15 mouse cellular contexts compared by ENCODE assay signal in the genomic region with DNA sequence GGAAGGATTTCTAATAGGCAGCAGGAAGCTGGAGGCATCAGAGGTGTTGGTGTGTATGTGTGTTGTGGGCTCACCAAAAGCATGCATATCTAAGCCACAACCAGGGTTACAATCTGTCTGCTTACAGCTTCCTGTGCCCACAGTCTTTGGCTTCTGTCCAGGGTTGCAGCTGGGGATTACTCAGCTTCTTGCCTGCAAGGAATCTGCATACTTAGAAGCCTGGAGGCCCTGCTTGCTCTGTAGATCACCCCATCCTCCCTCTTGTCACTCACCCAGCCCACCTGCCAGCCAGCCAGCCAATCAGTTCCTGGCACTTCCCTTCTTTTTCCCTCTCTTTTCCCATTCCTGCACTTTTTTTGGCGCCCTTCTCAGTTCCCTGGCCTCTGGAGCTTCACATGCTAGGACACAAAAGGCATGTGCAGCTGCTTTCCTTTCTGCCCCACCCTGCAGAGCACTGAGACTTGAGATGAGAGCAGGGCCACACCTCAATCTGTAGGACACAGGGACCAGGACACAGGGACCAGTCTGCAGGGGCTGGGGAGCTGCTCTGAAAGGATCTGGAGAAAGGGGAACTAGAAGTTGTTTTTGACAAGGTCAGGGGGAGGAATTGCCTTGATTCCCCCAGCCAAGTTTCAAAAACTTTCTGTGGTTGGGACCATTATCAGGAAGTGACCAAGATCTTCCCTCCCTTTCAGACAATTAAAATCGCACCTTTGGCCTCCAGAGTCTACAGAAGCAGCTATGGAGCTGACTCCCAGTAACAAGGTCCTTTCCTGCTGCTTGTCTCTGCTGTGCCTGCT. TPM values are rescaled to one million over a fixed set of nuclear protein-coding genes. Genes with fewer than 3 reads are reported as not detected.
DNase-seq lines count a peak whose midpoint lies in the region; ATAC-seq and TF ChIP-seq lines count a peak whose summit lies in the region.
"Not testable (repeated sequence)": the region's sequence is repeated elsewhere in the genome, so short reads cannot be mapped to it uniquely, and the experiment has no call there.
"Had no signal": no experiment of that assay in that cellular context is flagged by ENCODE, and none has a peak within 500 bp of the region (broad histone marks: within the 10 kb centered on the region; RNA-seq: fewer than 3 reads in every experiment).

No protein-coding gene starts in this region.

- H3K4me3 ChIP-seq in G1E (ENCODE audit: low read depth, low read length); forebrain, embryonic 13.5 days; hindbrain, embryonic 16.5 days (ENCODE audit: low read length); kidney, embryonic 16.5 days (ENCODE audit: low read length); lung, embryonic 16.5 days (ENCODE audit: low read length); midbrain, embryonic 14.5 days (replicated peaks; ENCODE audit: low read depth, low read length): not testable (repeated sequence)

- not testable (repeated sequence) for TF ChIP-seq CTCF in G1E (IDR thresholded peaks at IDR 0.05; ENCODE audit: low read depth, low read length)

- not testable (repeated sequence) for H3K9ac ChIP-seq in forebrain, embryonic 13.5 days; hindbrain, embryonic 16.5 days (ENCODE audit: low read depth, low read length); kidney, embryonic 16.5 days (replicated peaks; ENCODE audit: low read length); lung, embryonic 16.5 days (ENCODE audit: low read length); midbrain, embryonic 14.5 days (replicated peaks; ENCODE audit: low read length)

- ATAC-seq in G1E (ENCODE audit: extremely low read depth, insufficient number of reproducible peaks, low FRiP score, poor library complexity, severe bottlenecking) = peak; percentile 28; the same call in 1 of the 2 replicates
- peak; percentile 91 for ATAC-seq in forebrain, embryonic 13.5 days
- peak; percentile 94 for ATAC-seq in granulocyte monocyte progenitor cell, adult 5-6 weeks (replicated peaks; ENCODE audit: poor library complexity, severe bottlenecking)
- 0 out of 2 replicates have a peak, but pooled peaks have one; percentile 63 for ATAC-seq in hindbrain, embryonic 16.5 days
- 0 out of 2 replicates have a peak, but pooled peaks have one; percentile 42 for ATAC-seq in kidney, embryonic 16.5 days (ENCODE audit: low FRiP score, low TSS enrichment)
- peak; percentile 76 for ATAC-seq in lung, embryonic 16.5 days (ENCODE audit: low read depth)
- peak; percentile 82 for ATAC-seq in midbrain, embryonic 14.5 days (ENCODE audit: low FRiP score, low TSS enrichment)

- not testable (repeated sequence) for H3K9me3 ChIP-seq in G1E (replicated peaks); forebrain, embryonic 13.5 days (replicated peaks); hindbrain, embryonic 16.5 days (ENCODE audit: control insufficient read depth, low read length); kidney, embryonic 16.5 days (ENCODE audit: low read length); lung, embryonic 16.5 days (ENCODE audit: control insufficient read depth, low read length); midbrain, embryonic 14.5 days (ENCODE audit: control insufficient read depth, low read length)

- H3K4me2 ChIP-seq in forebrain, embryonic 13.5 days; hindbrain, embryonic 16.5 days (ENCODE audit: low read length); kidney, embryonic 16.5 days (replicated peaks; ENCODE audit: low read depth, low read length); lung, embryonic 16.5 days (ENCODE audit: low read depth, low read length); midbrain, embryonic 14.5 days (ENCODE audit: low read length): not testable (repeated sequence)

- whole genome bisulfite sequencing in forebrain, embryonic 13.5 days = no CpG with 5 or more reads among the region's 2 CpGs
- WGBS in hindbrain, embryonic 16.5 days = no CpG with 5 or more reads among the region's 2 CpGs
- WGBS in kidney, embryonic 16.5 days = no CpG with 5 or more reads among the region's 2 CpGs
- WGBS in lung, embryonic 16.5 days = no CpG with 5 or more reads among the region's 2 CpGs
- WGBS in midbrain, embryonic 14.5 days = no CpG with 5 or more reads among the region's 2 CpGs

- H3K27ac ChIP-seq in forebrain, embryonic 13.5 days; hindbrain, embryonic 16.5 days (ENCODE audit: low read depth, low read length); kidney, embryonic 16.5 days (ENCODE audit: low read length); lung, embryonic 16.5 days (ENCODE audit: low read length); midbrain, embryonic 14.5 days (replicated peaks; ENCODE audit: low read depth, low read length): not testable (repeated sequence)

- DNase-seq in G1E (ENCODE audit: low spot score); midbrain, embryonic 14.5 days: not testable (repeated sequence)

- H3K27me3 ChIP-seq in G1E (ENCODE audit: insufficient read depth, low read length); forebrain, embryonic 13.5 days; hindbrain, embryonic 16.5 days (replicated peaks; ENCODE audit: control insufficient read depth, insufficient read depth, low read length); kidney, embryonic 16.5 days (ENCODE audit: insufficient read depth, low read length); lung, embryonic 16.5 days (ENCODE audit: control insufficient read depth, insufficient read depth, low read depth, low read length); midbrain, embryonic 14.5 days (ENCODE audit: control insufficient read depth, insufficient read depth, low read length): not testable (repeated sequence)

- not testable (repeated sequence) for H3K36me3 ChIP-seq in G1E (replicated peaks); forebrain, embryonic 13.5 days (ENCODE audit: poor library complexity, severe bottlenecking); hindbrain, embryonic 16.5 days (ENCODE audit: control insufficient read depth, insufficient read depth, low read length); kidney, embryonic 16.5 days (ENCODE audit: insufficient read depth, low read length); lung, embryonic 16.5 days (ENCODE audit: control insufficient read depth, insufficient read depth, low read length); midbrain, embryonic 14.5 days (ENCODE audit: control insufficient read depth, insufficient read depth, low read length)

- not testable (repeated sequence) for H3K4me1 ChIP-seq in G1E (ENCODE audit: insufficient read depth, low read depth, low read length); forebrain, embryonic 13.5 days; hindbrain, embryonic 16.5 days (ENCODE audit: control insufficient read depth, insufficient read depth, low read depth, low read length); kidney, embryonic 16.5 days (ENCODE audit: insufficient read depth, low read length); lung, embryonic 16.5 days (replicated peaks; ENCODE audit: control insufficient read depth, insufficient read depth, low read length); midbrain, embryonic 14.5 days (ENCODE audit: control insufficient read depth, insufficient read depth, low read length)

RNA-seq across cellular contexts. Expression of a gene that starts 44.6 kb away (rescaled TPM):
- total RNA-seq in G1E (2014; fragmentation: Nextera tagmentation) (5.9 and 6.8 TPM in 2 replicates), G1E (2017) (1.3 and 1.5 TPM in 2 replicates)
- not detected in 2 replicates for polyA plus RNA-seq in G1E (2012)
- 0.61 and 0.81 TPM in 2 replicates for polyA plus RNA-seq in forebrain, embryonic 13.5 days (2015; fragmentation: Nextera tagmentation; extraction: Ambion mirVana)
- not detected in 2 replicates for total RNA-seq in granulocyte monocyte progenitor cell, adult 5-6 weeks (2014; fragmentation: Nextera tagmentation)
- not detected in 2 replicates for total RNA-seq in granulocyte monocyte progenitor cell, adult 5-6 weeks (2017)
- polyA plus RNA-seq in hindbrain, embryonic 16.5 days (2015; fragmentation: Nextera tagmentation; extraction: Ambion mirVana) = 0.15 and 0.24 TPM in 2 replicates
- polyA plus RNA-seq in kidney, embryonic 16.5 days (2015; fragmentation: Nextera tagmentation; extraction: Ambion mirVana) = 1.5 and 1.7 TPM in 2 replicates
- 0.99 and 1.6 TPM in 2 replicates for polyA plus RNA-seq in lung, embryonic 16.5 days (2015; fragmentation: Nextera tagmentation; extraction: Ambion mirVana)
- polyA plus RNA-seq in midbrain, embryonic 14.5 days (2014; fragmentation: Nextera tagmentation; extraction: Ambion mirVana) = 0.40 and 0.76 TPM in 2 replicates
- total RNA-seq: gastrocnemius, postnatal 14 days; heart, adult 18-20 months; heart, postnatal 10 days; layer of hippocampus, postnatal 14 days; megakaryocyte-erythroid progenitor cell, adult 5-6 weeks had no signal
- polyA plus RNA-seq: liver, adult 2 months; liver, embryonic 16.5 days had no signal

RNA-seq across cellular contexts. Expression of a gene that starts 44.6 kb away (rescaled TPM):
- total RNA-seq in G1E (2014; fragmentation: Nextera tagmentation) = not detected in 2 replicates
- 0.23 and 0.27 TPM in 2 replicates for total RNA-seq in G1E (2017)
- 0.03 TPM in 1 of 2 replicates, not detected in the other for polyA plus RNA-seq in G1E (2012)
- polyA plus RNA-seq in forebrain, embryonic 13.5 days (2015; fragmentation: Nextera tagmentation; extraction: Ambion mirVana) = 2.5 and 2.8 TPM in 2 replicates
- total RNA-seq in granulocyte monocyte progenitor cell, adult 5-6 weeks (2014; fragmentation: Nextera tagmentation) = 0.97 TPM in 1 of 2 replicates, not detected in the other
- 0.65 and 1.5 TPM in 2 replicates for total RNA-seq in granulocyte monocyte progenitor cell, adult 5-6 weeks (2017)
- polyA plus RNA-seq in hindbrain, embryonic 16.5 days (2015; fragmentation: Nextera tagmentation; extraction: Ambion mirVana) = 0.30 and 0.85 TPM in 2 replicates
- 12.5 and 13.1 TPM in 2 replicates for polyA plus RNA-seq in kidney, embryonic 16.5 days (2015; fragmentation: Nextera tagmentation; extraction: Ambion mirVana)
- polyA plus RNA-seq in lung, embryonic 16.5 days (2015; fragmentation: Nextera tagmentation; extraction: Ambion mirVana) = 9.0 and 10.8 TPM in 2 replicates
- polyA plus RNA-seq in midbrain, embryonic 14.5 days (2014; fragmentation: Nextera tagmentation; extraction: Ambion mirVana) = 0.31 and 1.3 TPM in 2 replicates
- total RNA-seq: layer of hippocampus, postnatal 14 days; left cerebral cortex, adult 8-10 months; megakaryocyte-erythroid progenitor cell, adult 5-6 weeks had no signal

RNA-seq across cellular contexts. Expression of a gene that starts 53.9 kb away (rescaled TPM):
- total RNA-seq in G1E (2014; fragmentation: Nextera tagmentation) = 4.2 TPM in 1 of 2 replicates, not detected in the other
- total RNA-seq in G1E (2017) = 2.6 and 3.5 TPM in 2 replicates
- polyA plus RNA-seq in G1E (2012) = 0.34 and 0.40 TPM in 2 replicates
- 8.9 and 10.3 TPM in 2 replicates for polyA plus RNA-seq in forebrain, embryonic 13.5 days (2015; fragmentation: Nextera tagmentation; extraction: Ambion mirVana)
- 3.1 and 16.4 TPM in 2 replicates for total RNA-seq in granulocyte monocyte progenitor cell, adult 5-6 weeks (2014; fragmentation: Nextera tagmentation)
- total RNA-seq in granulocyte monocyte progenitor cell, adult 5-6 weeks (2017) = 2.9 and 3.1 TPM in 2 replicates
- 2.0 and 2.2 TPM in 2 replicates for polyA plus RNA-seq in hindbrain, embryonic 16.5 days (2015; fragmentation: Nextera tagmentation; extraction: Ambion mirVana)
- 30.1 and 31.6 TPM in 2 replicates for polyA plus RNA-seq in kidney, embryonic 16.5 days (2015; fragmentation: Nextera tagmentation; extraction: Ambion mirVana)
- polyA plus RNA-seq in lung, embryonic 16.5 days (2015; fragmentation: Nextera tagmentation; extraction: Ambion mirVana) = 24.5 and 31.4 TPM in 2 replicates
- polyA plus RNA-seq in midbrain, embryonic 14.5 days (2014; fragmentation: Nextera tagmentation; extraction: Ambion mirVana) = 1.8 and 3.6 TPM in 2 replicates
- total RNA-seq: megakaryocyte-erythroid progenitor cell, adult 5-6 weeks had no signal

Comparison
In these comparisons a context has a peak if more than half of its experiments do, and no peak if none do; other contexts are left out.
1. ATAC-seq: peak in every context shown above with its lines; median percentile 94 in granulocyte monocyte progenitor cell, adult 5-6 weeks; 91 in forebrain, embryonic 13.5 days; 82 in midbrain, embryonic 14.5 days; 76 in lung, embryonic 16.5 days; 63 in hindbrain, embryonic 16.5 days; 42 in kidney, embryonic 16.5 days; 28 in G1E.